Mouse (Mus musculus): Measurements from ENCODE around the gene Emg1. TPM values are rescaled to one million over a fixed set of nuclear protein-coding genes. Genes with fewer than 3 reads are reported as not detected.
"Not testable (repeated sequence)": the region's sequence is repeated elsewhere in the genome, so short reads cannot be mapped to it uniquely, and the experiment has no call there.

The Emg1 gene
- total RNA-seq, 2 experiments from 2014 or later, result 179 to 206 TPM

GRCm38 (mm10) chr6:124712918-124713317 is 940 bp upstream of the Emg1 start:
- no peak for ATAC-seq (ENCODE audit: poor library complexity, severe bottlenecking)

- ATAC-seq (ENCODE audit: poor library complexity, severe bottlenecking), result no peak
Measured at GRCm38 (mm10) chr6:124708289-124708889, 3.6 kb downstream of the Emg1 start.

- no peak for ATAC-seq (ENCODE audit: poor library complexity, severe bottlenecking)
Measured at GRCm38 (mm10) chr6:124706061-124706627, 5.8 kb downstream of the Emg1 start.

GRCm38 (mm10) chr6:124704417-124704816 is 7.6 kb downstream of the Emg1 start:
- no peak for ATAC-seq (ENCODE audit: poor library complexity, severe bottlenecking)

GRCm38 (mm10) chr6:124703789-124704188 is 8.2 kb downstream of the Emg1 start:
- ATAC-seq (ENCODE audit: poor library complexity, severe bottlenecking), result no peak

- ATAC-seq (ENCODE audit: poor library complexity, severe bottlenecking), result peak; percentile 95
Measured at GRCm38 (mm10) chr6:124702784-124703103, 9.2 kb downstream of the Emg1 start.

GRCm38 (mm10) chr6:124702102-124702783 is 9.7 kb downstream of the Emg1 start:
- ATAC-seq (ENCODE audit: poor library complexity, severe bottlenecking), result no peak

- no peak for ATAC-seq (ENCODE audit: poor library complexity, severe bottlenecking)
Measured at GRCm38 (mm10) chr6:124701338-124701737, 10.6 kb downstream of the Emg1 start.

GRCm38 (mm10) chr6:124699962-124700610 is 11.9 kb downstream of the Emg1 start:
- no peak for ATAC-seq (ENCODE audit: poor library complexity, severe bottlenecking)

GRCm38 (mm10) chr6:124699366-124699765 is 12.6 kb downstream of the Emg1 start:
- ATAC-seq (ENCODE audit: poor library complexity, severe bottlenecking), result no peak

- ATAC-seq (ENCODE audit: poor library complexity, severe bottlenecking), result no peak
Measured at GRCm38 (mm10) chr6:124698751-124699150, 13.2 kb downstream of the Emg1 start.

- ATAC-seq (ENCODE audit: poor library complexity, severe bottlenecking), result no peak
Measured at GRCm38 (mm10) chr6:124696441-124697150, 15.4 kb downstream of the Emg1 start.

- peak; percentile 45; the same call in 1 of the 2 replicates for ATAC-seq (ENCODE audit: poor library complexity, severe bottlenecking)
Measured at GRCm38 (mm10) chr6:124694166-124694955, 17.6 kb downstream of the Emg1 start.

- no peak for ATAC-seq (ENCODE audit: poor library complexity, severe bottlenecking)
Measured at GRCm38 (mm10) chr6:124693243-124693981, 18.6 kb downstream of the Emg1 start.

- ATAC-seq (ENCODE audit: poor library complexity, severe bottlenecking), result no peak
Measured at GRCm38 (mm10) chr6:124690517-124690916, 21.5 kb downstream of the Emg1 start.

GRCm38 (mm10) chr6:124689011-124689410 is 23.0 kb downstream of the Emg1 start:
- ATAC-seq (ENCODE audit: poor library complexity, severe bottlenecking), result no peak

GRCm38 (mm10) chr6:124688151-124688758 is 23.7 kb downstream of the Emg1 start:
- ATAC-seq (ENCODE audit: poor library complexity, severe bottlenecking), result peak; percentile 83

GRCm38 (mm10) chr6:124686644-124687043 is 25.3 kb downstream of the Emg1 start:
- not testable (repeated sequence) for ATAC-seq (ENCODE audit: poor library complexity, severe bottlenecking)
